Mouse (Mus musculus) ES-Bruce4 (cell line): ENCODE results near the gene Morn1.

Experiments
- EP300 ChIP-seq: IDR thresholded peaks from 2 replicates; pipeline ENCODE4 v1.6.1; 2011; ENCODE audit warnings: low read depth, low read length; ENCODE audit not compliant: insufficient read depth
- POLR2A ChIP-seq: IDR thresholded peaks from one replicate; pipeline ENCODE4 v1.8.1; 2011; ENCODE audit warnings: low read length; ENCODE audit not compliant: insufficient read depth

DNA sequence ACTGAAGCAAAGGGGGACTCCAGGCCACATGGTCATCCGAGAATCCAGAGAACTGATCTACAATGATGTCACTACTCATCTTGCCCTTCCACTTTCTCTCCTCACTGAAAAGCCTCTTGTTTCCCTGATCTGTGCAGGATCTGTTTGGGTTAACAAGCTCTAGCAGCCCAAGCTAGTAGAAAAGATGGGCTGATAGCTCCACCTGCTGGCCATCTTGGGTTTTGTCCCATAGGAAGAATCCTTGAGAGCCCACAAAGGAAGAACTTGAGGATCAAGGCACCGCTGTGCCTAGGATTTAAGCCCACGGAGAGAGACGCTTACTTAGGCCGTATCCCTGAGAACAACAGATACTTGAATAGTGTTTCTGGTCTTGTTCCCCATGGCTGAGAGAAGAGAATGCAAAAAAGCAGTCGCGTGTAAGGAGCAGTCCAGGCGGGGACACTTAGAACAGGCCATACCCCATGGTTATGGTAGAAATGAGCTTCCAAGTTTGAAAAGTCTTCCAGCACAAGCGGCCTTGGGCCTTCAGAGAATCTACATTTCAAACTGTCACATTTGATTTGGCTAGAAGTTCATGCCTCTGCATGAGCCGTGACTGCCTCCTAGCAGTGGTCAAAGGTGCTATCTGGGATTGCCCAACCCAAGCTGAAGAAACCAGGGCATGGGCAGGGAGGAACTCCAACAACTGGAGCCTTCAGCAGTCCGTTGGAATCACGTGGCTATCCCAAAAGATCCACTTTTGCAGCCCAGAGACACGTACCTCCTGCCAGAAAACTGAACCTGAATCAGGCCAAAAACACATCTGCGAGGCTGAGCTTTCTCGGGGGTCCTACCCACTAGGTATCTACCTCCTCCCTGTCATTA, 20.2 kb upstream of the Morn1 start:
- TF ChIP-seq EP300 (no peak), POLR2A (no peak)
